Mouse (Mus musculus): Measurements from ENCODE around the gene Fam160a1. TPM values are rescaled to one million over a fixed set of nuclear protein-coding genes. Genes with fewer than 3 reads are reported as not detected.
A peak's percentile ranks its signal among the peaks of the same experiment; 100 is the strongest.

The Fam160a1 gene
- polyA plus RNA-seq, 1 experiment: 3.6 TPM

DNA sequence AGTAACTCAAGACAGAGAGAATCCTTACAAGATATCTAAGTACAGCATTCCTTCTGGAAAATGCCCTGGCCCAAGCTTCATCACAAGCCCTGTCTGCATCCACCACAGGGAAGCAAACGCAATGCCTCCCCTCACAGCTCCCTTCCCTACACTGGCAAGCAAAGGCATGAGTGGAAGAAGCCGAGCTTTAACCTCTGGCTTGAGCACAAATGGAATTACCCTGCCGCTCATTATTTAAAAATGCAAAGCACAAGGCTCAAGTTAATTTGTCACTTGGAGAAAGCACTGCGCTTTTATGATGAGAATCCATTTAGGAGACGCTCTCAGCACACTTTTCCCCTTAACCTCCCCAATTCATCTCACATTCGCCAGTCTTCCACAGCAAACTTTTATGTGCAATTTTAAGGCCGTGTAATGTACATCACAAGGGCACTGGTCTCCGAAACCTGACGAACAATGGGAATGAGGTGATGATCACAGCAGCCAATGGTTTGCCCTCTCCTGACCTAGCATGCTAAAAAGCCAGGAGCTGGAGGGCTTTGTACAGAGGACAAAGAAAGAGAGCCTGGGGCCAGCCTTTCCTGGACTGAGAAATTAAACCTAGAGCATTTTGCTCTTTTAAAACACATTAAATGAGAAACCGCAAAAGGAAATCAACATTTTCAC is 15.5 kb upstream of the Fam160a1 start:
- H3K36me3 ChIP-seq (ENCODE audit: control insufficient read depth, insufficient read depth, low read length, poor library complexity, severe bottlenecking): no peaks in the 10 kb centered on the region
- H3K27me3 ChIP-seq (ENCODE audit: control insufficient read depth, insufficient read depth, low read length, poor library complexity, severe bottlenecking): no peaks in the 10 kb centered on the region
- H3K9ac ChIP-seq (ENCODE audit: low read depth, poor library complexity, severe bottlenecking): no peak overlapping the region
- H3K4me3 ChIP-seq (ENCODE audit: low read depth, low read length): no peak overlapping the region
- H3K9me3 ChIP-seq (replicated peaks; ENCODE audit: control insufficient read depth, insufficient read depth, low read length, poor library complexity, severe bottlenecking): no peaks in the 10 kb centered on the region
- peaks cover 5% of the 10 kb centered on the region for H3K4me1 ChIP-seq (ENCODE audit: control insufficient read depth, insufficient read depth, low read length)
- H3K27ac ChIP-seq (ENCODE audit: insufficient read depth, low read length): peak overlapping the region; percentile 3; the same call in 1 of the 2 replicates
- TF ChIP-seq POLR2A (IDR thresholded peaks at IDR 0.05; ENCODE audit: insufficient read depth, low read length) (no peak), EP300 (IDR thresholded peaks at IDR 0.05; ENCODE audit: insufficient read depth, low read depth, low read length) (0 out of 2 replicates have a peak, but pooled peaks have one; percentile 7)

DNA sequence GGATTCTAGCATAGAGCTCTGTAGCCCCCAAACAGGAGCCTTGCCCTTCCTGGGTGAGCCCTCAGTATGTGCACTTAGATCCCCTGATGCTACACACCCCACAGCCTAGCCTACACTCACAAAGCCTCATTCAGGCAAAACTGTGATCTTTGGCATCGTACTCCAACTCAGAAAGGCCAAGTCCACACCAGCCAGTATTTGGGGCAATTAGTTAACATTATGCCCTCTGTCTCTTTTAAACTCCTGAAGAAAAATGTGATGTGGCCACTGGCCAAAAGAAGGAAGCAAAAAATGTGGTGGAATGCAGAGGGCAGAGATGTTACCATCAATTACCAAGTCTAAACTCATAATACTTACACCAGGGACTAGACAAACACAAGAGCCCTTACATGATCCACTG is 14.7 kb upstream of the Fam160a1 start:
- Histone ChIP-seq H3K9ac (ENCODE audit: low read depth, poor library complexity, severe bottlenecking) (no peak overlapping the region), H3K27me3 (ENCODE audit: control insufficient read depth, insufficient read depth, low read length, poor library complexity, severe bottlenecking) (no peaks in the 10 kb centered on the region), H3K4me3 (ENCODE audit: low read depth, low read length) (no peak overlapping the region), H3K4me1 (ENCODE audit: control insufficient read depth, insufficient read depth, low read length) (peaks cover 5% of the 10 kb centered on the region), H3K9me3 (replicated peaks; ENCODE audit: control insufficient read depth, insufficient read depth, low read length, poor library complexity, severe bottlenecking) (no peaks in the 10 kb centered on the region), H3K36me3 (ENCODE audit: control insufficient read depth, insufficient read depth, low read length, poor library complexity, severe bottlenecking) (no peaks in the 10 kb centered on the region), H3K27ac (ENCODE audit: insufficient read depth, low read length) (no peak overlapping the region)
- TF ChIP-seq POLR2A (IDR thresholded peaks at IDR 0.05; ENCODE audit: insufficient read depth, low read length) (no peak), CTCF (IDR thresholded peaks at IDR 0.05; ENCODE audit: low read depth, low read length) (no peak), EP300 (IDR thresholded peaks at IDR 0.05; ENCODE audit: insufficient read depth, low read depth, low read length) (no peak)

DNA sequence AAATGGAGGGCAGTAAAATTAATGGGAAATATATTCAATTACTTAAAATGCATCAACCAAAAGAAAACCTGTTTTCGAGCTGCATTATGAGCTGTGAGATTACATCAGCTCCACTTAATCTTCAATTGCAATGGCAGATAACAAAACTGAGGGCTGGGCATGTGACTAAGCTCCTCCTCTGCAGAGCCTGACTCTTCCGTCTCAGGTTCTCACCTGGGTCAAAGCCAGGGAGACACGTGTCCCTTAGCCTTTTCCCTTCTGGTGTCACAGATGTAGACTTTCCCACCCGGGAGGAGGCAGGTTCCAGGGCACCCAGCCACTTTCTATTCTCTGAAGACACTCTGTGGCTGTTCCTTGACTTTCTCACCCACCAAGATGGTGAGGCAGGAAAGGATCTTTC is 12.0 kb upstream of the Fam160a1 start:
- no peak overlapping the region for H3K27ac ChIP-seq (ENCODE audit: insufficient read depth, low read length)
- no peak overlapping the region for H3K9ac ChIP-seq (ENCODE audit: low read depth, poor library complexity, severe bottlenecking)
- H3K36me3 ChIP-seq (ENCODE audit: control insufficient read depth, insufficient read depth, low read length, poor library complexity, severe bottlenecking): no peaks in the 10 kb centered on the region
- H3K27me3 ChIP-seq (ENCODE audit: control insufficient read depth, insufficient read depth, low read length, poor library complexity, severe bottlenecking): no peaks in the 10 kb centered on the region
- no peak overlapping the region for H3K4me3 ChIP-seq (ENCODE audit: low read depth, low read length)
- peaks cover 5% of the 10 kb centered on the region for H3K4me1 ChIP-seq (ENCODE audit: control insufficient read depth, insufficient read depth, low read length)
- no peaks in the 10 kb centered on the region for H3K9me3 ChIP-seq (replicated peaks; ENCODE audit: control insufficient read depth, insufficient read depth, low read length, poor library complexity, severe bottlenecking)
- no peak for TF ChIP-seq POLR2A (IDR thresholded peaks at IDR 0.05; ENCODE audit: insufficient read depth, low read length)
- TF ChIP-seq CTCF (IDR thresholded peaks at IDR 0.05; ENCODE audit: low read depth, low read length): no peak
- no peak for TF ChIP-seq EP300 (IDR thresholded peaks at IDR 0.05; ENCODE audit: insufficient read depth, low read depth, low read length)

DNA sequence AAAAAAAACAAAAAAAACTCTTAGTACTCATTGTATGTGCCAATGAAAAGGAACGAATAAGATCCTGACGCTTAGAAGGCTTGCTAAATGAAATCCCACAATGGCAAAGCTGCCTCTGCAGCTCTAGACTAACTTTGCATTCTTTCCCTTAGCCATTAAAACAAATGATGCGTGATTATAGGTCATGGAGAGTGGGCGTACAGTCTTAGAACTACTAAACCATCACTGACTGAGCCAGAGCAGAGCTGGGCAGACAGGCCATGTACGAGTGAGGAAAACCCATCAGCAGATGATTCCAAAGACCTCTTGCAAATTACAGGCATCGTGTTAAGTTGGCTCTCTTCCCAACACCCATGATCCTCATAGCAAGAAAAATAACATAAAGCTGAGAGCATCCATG is 10.7 kb upstream of the Fam160a1 start:
- Histone ChIP-seq H3K36me3 (ENCODE audit: control insufficient read depth, insufficient read depth, low read length, poor library complexity, severe bottlenecking) (no peaks in the 10 kb centered on the region), H3K9ac (ENCODE audit: low read depth, poor library complexity, severe bottlenecking) (no peak overlapping the region), H3K4me3 (ENCODE audit: low read depth, low read length) (no peak overlapping the region), H3K27ac (ENCODE audit: insufficient read depth, low read length) (no peak overlapping the region), H3K27me3 (ENCODE audit: control insufficient read depth, insufficient read depth, low read length, poor library complexity, severe bottlenecking) (no peaks in the 10 kb centered on the region), H3K4me1 (ENCODE audit: control insufficient read depth, insufficient read depth, low read length) (peaks cover 5% of the 10 kb centered on the region), H3K9me3 (replicated peaks; ENCODE audit: control insufficient read depth, insufficient read depth, low read length, poor library complexity, severe bottlenecking) (no peaks in the 10 kb centered on the region)
- TF ChIP-seq EP300 (IDR thresholded peaks at IDR 0.05; ENCODE audit: insufficient read depth, low read depth, low read length) (no peak), CTCF (IDR thresholded peaks at IDR 0.05; ENCODE audit: low read depth, low read length) (no peak), POLR2A (IDR thresholded peaks at IDR 0.05; ENCODE audit: insufficient read depth, low read length) (no peak)

DNA sequence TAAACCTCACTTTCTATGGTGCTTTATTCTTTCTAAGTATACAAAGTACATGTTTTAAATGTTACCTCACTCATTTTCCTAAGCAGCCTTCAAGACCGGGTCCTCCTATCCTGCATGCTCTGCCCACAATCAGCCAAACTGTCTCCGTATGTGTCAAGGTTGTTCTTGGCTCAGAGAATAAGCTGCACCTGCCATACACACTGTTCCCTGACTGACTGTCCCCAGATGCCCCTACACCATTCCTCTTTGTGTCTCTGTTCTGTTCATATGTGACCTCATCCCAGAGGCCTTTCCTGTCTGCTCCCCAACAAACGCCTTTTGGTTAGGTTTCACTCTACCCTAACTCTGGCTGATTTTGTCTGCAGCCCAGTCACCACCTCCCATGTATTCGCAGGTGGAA is 10.2 kb upstream of the Fam160a1 start:
- no peak overlapping the region for H3K27ac ChIP-seq (ENCODE audit: insufficient read depth, low read length)
- H3K27me3 ChIP-seq (ENCODE audit: control insufficient read depth, insufficient read depth, low read length, poor library complexity, severe bottlenecking): no peaks in the 10 kb centered on the region
- no peaks in the 10 kb centered on the region for H3K36me3 ChIP-seq (ENCODE audit: control insufficient read depth, insufficient read depth, low read length, poor library complexity, severe bottlenecking)
- no peaks in the 10 kb centered on the region for H3K9me3 ChIP-seq (replicated peaks; ENCODE audit: control insufficient read depth, insufficient read depth, low read length, poor library complexity, severe bottlenecking)
- H3K9ac ChIP-seq (ENCODE audit: low read depth, poor library complexity, severe bottlenecking): no peak overlapping the region
- no peak overlapping the region for H3K4me3 ChIP-seq (ENCODE audit: low read depth, low read length)
- peaks cover 3% of the 10 kb centered on the region for H3K4me1 ChIP-seq (ENCODE audit: control insufficient read depth, insufficient read depth, low read length)
- TF ChIP-seq CTCF (IDR thresholded peaks at IDR 0.05; ENCODE audit: low read depth, low read length): no peak
- no peak for TF ChIP-seq POLR2A (IDR thresholded peaks at IDR 0.05; ENCODE audit: insufficient read depth, low read length)
- no peak for TF ChIP-seq EP300 (IDR thresholded peaks at IDR 0.05; ENCODE audit: insufficient read depth, low read depth, low read length)

DNA sequence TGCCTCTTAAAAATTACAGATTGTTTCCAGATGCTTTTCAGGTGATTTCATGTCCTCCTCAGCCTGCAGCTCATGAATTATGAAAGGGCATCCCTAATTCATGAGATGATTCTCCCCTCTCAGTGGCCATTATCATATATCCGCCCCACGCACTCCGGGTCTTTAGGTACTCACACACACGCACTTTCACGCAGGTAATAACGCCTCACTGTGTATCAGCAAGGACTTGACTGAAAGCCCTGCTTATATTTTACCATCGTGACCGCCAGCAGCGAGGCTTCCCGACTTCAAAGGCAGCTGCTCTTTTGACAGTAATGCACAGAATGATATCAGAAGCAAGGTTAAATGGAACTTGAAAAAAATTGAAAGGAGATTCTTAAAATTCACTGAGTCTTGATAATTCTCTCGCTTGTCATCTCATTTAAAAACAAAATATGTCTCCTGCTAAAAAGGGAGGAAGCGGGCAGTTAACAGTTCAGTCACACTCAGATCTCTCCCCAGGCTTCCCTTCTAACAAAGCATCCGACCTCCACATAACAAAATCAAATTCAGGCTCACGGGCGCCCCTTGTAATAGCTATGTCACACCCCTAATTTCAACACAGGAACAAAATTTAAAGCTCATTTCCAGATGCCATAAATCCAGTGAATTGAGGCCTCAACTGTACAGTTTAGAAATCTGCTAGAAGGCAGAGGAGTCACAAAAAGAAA is 3.9 kb upstream of the Fam160a1 start:
- H3K36me3 ChIP-seq (ENCODE audit: control insufficient read depth, insufficient read depth, low read length, poor library complexity, severe bottlenecking): no peaks in the 10 kb centered on the region
- H3K27ac ChIP-seq (ENCODE audit: insufficient read depth, low read length): no peak overlapping the region
- H3K4me3 ChIP-seq (ENCODE audit: low read depth, low read length): no peak overlapping the region
- TF ChIP-seq EP300 (IDR thresholded peaks at IDR 0.05; ENCODE audit: insufficient read depth, low read depth, low read length): no peak
- no peak for TF ChIP-seq POLR2A (IDR thresholded peaks at IDR 0.05; ENCODE audit: insufficient read depth, low read length)
- TF ChIP-seq CTCF (IDR thresholded peaks at IDR 0.05; ENCODE audit: low read depth, low read length): no peak
- H3K4me1 ChIP-seq (ENCODE audit: control insufficient read depth, insufficient read depth, low read length): no peaks in the 10 kb centered on the region
- H3K9me3 ChIP-seq (replicated peaks; ENCODE audit: control insufficient read depth, insufficient read depth, low read length, poor library complexity, severe bottlenecking): no peaks in the 10 kb centered on the region; the same call in 1 of the 2 replicates
- no peaks in the 10 kb centered on the region for H3K27me3 ChIP-seq (ENCODE audit: control insufficient read depth, insufficient read depth, low read length, poor library complexity, severe bottlenecking)
- H3K9ac ChIP-seq (ENCODE audit: low read depth, poor library complexity, severe bottlenecking): no peak overlapping the region
